Mouse (Mus musculus): ENCODE data around the gene Tymp.

Gene Tymp

DNA sequence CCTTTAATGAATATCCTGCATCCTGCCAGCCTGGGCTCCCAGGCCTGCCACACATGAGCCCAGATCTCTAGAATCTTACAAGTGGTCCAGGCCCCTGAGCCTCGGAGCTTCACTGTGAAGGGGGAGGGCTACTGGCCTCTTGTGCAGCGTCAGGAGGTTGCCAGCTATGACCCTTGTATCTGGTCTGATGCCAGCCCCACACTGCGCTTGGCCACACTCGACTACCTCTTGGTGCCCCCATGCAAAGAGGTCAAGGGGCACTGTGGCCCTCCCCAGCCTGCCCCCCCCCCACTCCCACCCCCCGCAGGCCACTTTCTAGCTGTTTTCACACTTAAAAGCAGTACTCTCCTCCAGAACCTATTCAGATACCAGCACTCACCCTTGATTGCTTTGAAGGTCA is 50.4 kb downstream of the Tymp start:
- DNase-seq (ENCODE audit: low spot score): no peak

DNA sequence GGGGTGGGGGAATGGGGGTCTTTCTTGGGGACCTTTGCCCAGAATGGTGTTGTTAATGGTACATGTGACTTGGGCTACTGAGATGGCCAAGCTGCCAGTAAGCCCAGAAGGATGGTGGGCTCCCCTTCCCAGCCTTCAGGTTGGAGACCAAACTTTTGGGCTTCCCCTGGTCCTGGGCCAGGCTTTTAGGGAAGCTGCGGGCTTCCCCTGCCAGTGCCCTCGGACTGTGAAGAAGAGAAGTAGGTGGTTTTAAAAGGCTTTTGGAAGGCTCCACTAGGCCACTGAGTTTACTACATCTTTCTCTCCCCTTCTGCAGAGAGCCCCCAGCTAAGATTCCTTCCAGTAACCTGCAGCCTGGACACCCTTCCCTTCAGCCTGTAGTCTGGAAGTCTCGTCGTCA is 53.2 kb downstream of the Tymp start:
- no peak for DNase-seq (ENCODE audit: low spot score)

DNA sequence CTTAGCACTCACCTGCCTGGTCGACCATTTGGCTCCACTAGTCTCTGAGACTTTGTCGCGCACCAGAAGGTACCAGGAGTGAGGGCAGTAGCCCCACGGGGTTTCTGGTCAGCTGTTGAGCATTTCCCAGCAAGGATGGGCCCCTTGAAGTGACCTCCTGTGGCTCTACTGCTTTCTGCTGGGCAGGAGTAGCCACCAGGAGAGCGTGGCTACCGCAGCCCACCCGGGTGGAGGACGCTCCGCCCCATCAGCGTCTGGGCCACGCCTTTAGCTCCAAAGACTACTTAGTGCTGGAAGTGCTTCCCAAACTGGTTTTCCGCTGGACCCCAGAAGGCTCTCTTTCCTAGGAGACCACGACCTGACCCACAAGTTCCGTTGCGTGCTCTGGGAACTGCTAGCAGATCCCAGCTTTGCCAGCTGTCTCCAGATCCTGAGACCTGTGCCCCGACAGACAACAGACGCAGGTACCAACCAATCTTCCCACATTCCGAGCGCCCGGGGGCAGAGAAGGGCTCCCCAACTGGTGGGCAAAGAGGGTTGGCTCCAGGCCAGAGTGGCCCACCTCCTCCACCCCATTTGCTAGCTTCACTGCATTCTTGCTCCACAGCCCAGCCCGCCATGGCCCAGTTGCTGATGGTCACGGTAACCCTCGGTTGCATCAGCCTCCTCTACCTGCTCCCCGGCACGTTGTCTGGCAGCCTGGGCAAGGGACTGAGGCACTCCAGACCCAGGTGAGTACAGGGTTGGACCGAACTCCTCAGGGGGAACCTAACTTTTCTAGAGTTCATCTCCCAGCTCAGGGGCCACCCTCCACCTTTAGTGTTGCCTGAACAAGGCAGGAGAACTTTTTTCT is 53.9 kb downstream of the Tymp start, which contains the start of gene Adm2:
Gene Adm2 (plus strand): TSS at position 51 of the 853 bp plus-strand sequence.
- no peak for DNase-seq (ENCODE audit: low spot score)
